Mouse (Mus musculus) limb, embryonic 11.5 days (tissue): ENCODE data around the gene Cd300ld3. TPM values are rescaled to one million over a fixed set of nuclear protein-coding genes. Genes with fewer than 3 reads are reported as not detected.
A peak's percentile ranks its signal among the peaks of the same experiment; 100 is the strongest.

Source experiments
- ATAC-seq: fragments of 200-750 bp; cut with Nextera tagmentation; 2 replicates; pipeline ENCODE4 v1.8.0; 2017; ENCODE audit warnings: low read depth; ENCODE audit not compliant: insufficient number of reproducible peaks, low FRiP score, low TSS enrichment
- DNase-seq: peaks from one replicate; pipeline ENCODE4 v3.0.0-alpha.2; 2015; ENCODE audit warnings: low spot score
- H3K27ac ChIP-seq: fragments of 300-500 bp; sonication (generic); replicated peaks from 2 replicates; pipeline ENCODE4 v1.5.1; 2014; ENCODE audit warnings: low read depth, mild to moderate bottlenecking, low read length
- H3K27me3 ChIP-seq: fragments of 300-500 bp; sonication (generic); 2 replicates; pipeline ENCODE4 v1.6.1; 2014; ENCODE audit warnings: mild to moderate bottlenecking, low read length, mixed read lengths; ENCODE audit not compliant: control insufficient read depth, insufficient read depth
- H3K36me3 ChIP-seq: fragments of 300-500 bp; sonication (generic); 2 replicates; pipeline ENCODE4 v1.6.1; 2014; ENCODE audit warnings: mild to moderate bottlenecking, low read length, moderate library complexity, mixed read lengths; ENCODE audit not compliant: control insufficient read depth, insufficient read depth
- H3K4me1 ChIP-seq: fragments of 300-500 bp; sonication (generic); 2 replicates; pipeline ENCODE4 v1.6.1; 2014; ENCODE audit warnings: low read length, mixed read lengths; ENCODE audit not compliant: control insufficient read depth, insufficient read depth
- H3K4me2 ChIP-seq: fragments of 300-500 bp; sonication (generic); 2 replicates; pipeline ENCODE4 v1.6.1; 2014; ENCODE audit warnings: low read depth, mild to moderate bottlenecking, moderate library complexity; ENCODE audit not compliant: severe bottlenecking
- H3K4me3 ChIP-seq: fragments of 300-500 bp; sonication (generic); 2 replicates; pipeline ENCODE4 v1.5.1; 2014; ENCODE audit warnings: low read depth, low read length
- H3K9ac ChIP-seq: fragments of 300-500 bp; sonication (generic); 2 replicates; pipeline ENCODE4 v1.6.1; 2014; ENCODE audit warnings: mild to moderate bottlenecking, low read length
- H3K9me3 ChIP-seq: fragments of 300-500 bp; sonication (generic); 2 replicates; pipeline ENCODE4 v1.6.1; 2016; ENCODE audit warnings: low read length; ENCODE audit not compliant: control insufficient read depth
- WGBS: fragments of 180-500 bp; shearing (Covaris S2); extraction: QIAGEN DNeasy Blood & Tissue Kit; methylation state at CpG from one replicate; pipeline ENCODE4 v1.1.7; 2014; 5-methylcytosine and 5-hydroxymethylcytosine counted together
- polyA plus RNA-seq: library from polyadenylated mRNA; unstranded; fragments of >200 nt; fragmentation: Nextera tagmentation; extraction: Ambion mirVana; gene quantifications from 2 replicates; pipeline ENCODE4 v1.2.1, GENCODE M21; 2014

Gene Cd300ld3
- not detected in 2 replicates for polyA plus RNA-seq

DNA sequence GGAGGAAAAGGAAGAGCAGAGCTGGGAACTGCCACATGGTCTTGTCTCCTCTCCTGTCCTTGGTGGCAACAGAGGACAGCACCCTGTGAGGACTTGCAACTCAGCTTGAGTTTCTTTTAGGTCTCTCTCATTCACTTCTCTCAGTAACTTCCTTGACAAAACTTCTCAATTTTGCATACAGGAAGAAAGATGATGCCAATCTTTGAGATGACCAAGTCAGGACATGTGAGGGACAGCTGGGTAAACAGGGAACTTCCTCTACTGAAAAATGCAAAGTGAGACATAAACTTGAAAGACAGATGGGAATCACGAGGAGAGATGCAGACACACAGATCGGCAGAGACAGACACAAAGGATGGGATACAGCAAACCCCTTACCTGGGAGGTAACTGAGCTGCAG is at the start of gene Cd300ld3:
Cd300ld3 (minus strand) TSS at position 151 of the 400 bp plus-strand sequence.
- H3K27ac ChIP-seq: no peak within 1 kb of the TSS
- H3K27me3 ChIP-seq: no peaks in the 10 kb centered on the region
- no peaks in the 10 kb centered on the region for H3K36me3 ChIP-seq
- H3K9me3 ChIP-seq: no peaks in the 10 kb centered on the region
- no peak for DNase-seq
- H3K4me2 ChIP-seq: no peak within 1 kb of the TSS
- no peaks in the 10 kb centered on the region for H3K4me1 ChIP-seq
- no peak for ATAC-seq
- 78% methylated on average over 2 of the region's 2 CpGs for WGBS
- no peak within 1 kb of the TSS for H3K9ac ChIP-seq
- H3K4me3 ChIP-seq: no peak within 1 kb of the TSS

GRCm38 (mm10) chr11:115092140-115092539 is 43.9 kb upstream of the Cd300ld3 start:
- ATAC-seq (no peak), DNase-seq (no peak)
- Histone ChIP-seq H3K36me3 (no peaks in the 10 kb centered on the region), H3K4me3 (no peak overlapping the region), H3K27me3 (peaks cover 16% of the 10 kb centered on the region), H3K9ac (no peak overlapping the region), H3K4me2 (no peak overlapping the region), H3K4me1 (0 out of 2 replicates have a peak, but pooled peaks cover 2% of the 10 kb centered on the region), H3K27ac (no peak overlapping the region), H3K9me3 (no peaks in the 10 kb centered on the region; the same call in 1 of the 2 replicates)
- 21% methylated on average over 4 of the region's 4 CpGs for WGBS

DNA sequence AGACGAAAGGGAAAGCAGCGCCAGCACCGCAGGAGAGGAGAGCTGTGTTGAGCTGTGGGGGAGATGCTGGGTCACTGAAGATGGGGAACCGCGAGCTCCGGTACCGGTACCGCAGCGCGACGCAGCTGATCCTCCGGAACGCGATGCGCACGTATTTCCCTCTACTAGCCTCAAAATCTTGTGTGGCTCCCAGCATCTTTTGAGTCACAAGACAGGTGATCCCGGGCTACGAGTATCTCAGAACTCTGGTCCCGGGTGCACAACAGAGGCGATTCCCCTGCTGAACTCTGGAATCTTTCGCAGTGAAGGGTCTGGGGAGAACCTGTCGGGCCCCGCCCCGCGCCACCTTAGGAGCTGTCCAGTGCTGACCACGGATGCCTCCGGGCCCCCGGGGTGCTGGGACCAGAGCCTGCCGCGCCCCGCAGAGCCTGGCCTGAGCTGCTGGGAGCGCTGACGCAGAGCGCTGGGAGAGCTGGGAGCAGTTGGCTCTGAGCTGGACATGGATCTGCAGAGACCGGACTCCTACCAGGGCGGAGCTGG is 43.2 kb upstream of the Cd300ld3 start, which contains the start of gene Rab37:
Rab37 (plus strand) TSS at position 70 of the 540 bp plus-strand sequence.
- DNase-seq (peak; percentile 72), ATAC-seq (no peak)
- H3K27me3 ChIP-seq: peaks cover 16% of the 10 kb centered on the region
- H3K27ac ChIP-seq: no peak within 1 kb of the TSS
- 2% methylated on average over 36 of the region's 36 CpGs for WGBS
- H3K36me3 ChIP-seq: no peaks in the 10 kb centered on the region
- no peak within 1 kb of the TSS for H3K9ac ChIP-seq
- H3K4me2 ChIP-seq: peak within 1 kb of the TSS; percentile 30; the same call in 1 of the 2 replicates
- 0 out of 2 replicates have a peak, but pooled peaks cover 2% of the 10 kb centered on the region for H3K4me1 ChIP-seq
- H3K9me3 ChIP-seq: no peaks in the 10 kb centered on the region; the same call in 1 of the 2 replicates
- no peak within 1 kb of the TSS for H3K4me3 ChIP-seq

GRCm38 (mm10) chr11:115089853-115090252 is 41.6 kb upstream of the Cd300ld3 start:
- Histone ChIP-seq H3K4me3 (no peak overlapping the region), H3K4me2 (no peak overlapping the region), H3K4me1 (0 out of 2 replicates have a peak, but pooled peaks cover 2% of the 10 kb centered on the region), H3K27me3 (peaks cover 16% of the 10 kb centered on the region), H3K9ac (no peak overlapping the region), H3K36me3 (no peaks in the 10 kb centered on the region), H3K9me3 (no peaks in the 10 kb centered on the region; the same call in 1 of the 2 replicates), H3K27ac (no peak overlapping the region)
- ATAC-seq (no peak), DNase-seq (no peak)
- 66% methylated on average over 6 of the region's 6 CpGs for WGBS

- no peak for ATAC-seq
- no peaks in the 10 kb centered on the region for H3K9me3 ChIP-seq
- H3K27me3 ChIP-seq: peaks cover 3% of the 10 kb centered on the region
- H3K4me2 ChIP-seq: no peak overlapping the region
- DNase-seq: no peak
- H3K36me3 ChIP-seq: no peaks in the 10 kb centered on the region
- H3K27ac ChIP-seq: no peak overlapping the region
- 54% methylated on average over 7 of the region's 7 CpGs for WGBS
- no peaks in the 10 kb centered on the region for H3K4me1 ChIP-seq
- no peak overlapping the region for H3K4me3 ChIP-seq
- H3K9ac ChIP-seq: no peak overlapping the region
These were observed 38.0 kb upstream of the Cd300ld3 start for GRCm38 (mm10) chr11:115086213-115086612.

GRCm38 (mm10) chr11:115085064-115085463 is 36.9 kb upstream of the Cd300ld3 start:
- 72% methylated on average over 8 of the region's 8 CpGs for WGBS
- no peak for ATAC-seq

DNA sequence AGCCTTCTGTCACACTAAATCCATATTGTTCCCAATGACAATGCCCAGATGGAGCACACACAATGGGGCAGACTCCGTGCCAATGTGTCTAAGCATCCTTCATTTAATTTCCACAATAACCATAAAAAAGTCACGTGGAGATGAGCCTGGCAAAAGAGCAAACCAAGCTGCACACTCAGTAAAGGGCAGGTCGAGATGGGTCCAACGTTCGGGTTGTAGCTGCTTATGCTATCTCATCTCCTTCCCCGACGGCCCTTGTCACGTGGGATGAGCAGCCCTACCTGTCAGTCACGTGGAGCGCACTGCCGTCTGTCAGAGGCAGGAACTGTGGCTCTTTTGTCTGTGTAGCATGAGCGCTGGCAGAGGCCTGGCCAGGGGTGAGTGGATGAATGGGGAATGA is 36.4 kb upstream of the Cd300ld3 start:
- DNase-seq (no peak), ATAC-seq (no peak)
- 55% methylated on average over 12 of the region's 12 CpGs for WGBS
- no peaks in the 10 kb centered on the region for H3K9me3 ChIP-seq
- no peak overlapping the region for H3K9ac ChIP-seq
- no peaks in the 10 kb centered on the region for H3K4me1 ChIP-seq
- H3K27me3 ChIP-seq: no peaks in the 10 kb centered on the region
- no peak overlapping the region for H3K4me3 ChIP-seq
- H3K36me3 ChIP-seq: no peaks in the 10 kb centered on the region
- no peak overlapping the region for H3K27ac ChIP-seq
- H3K4me2 ChIP-seq: no peak overlapping the region

More at GRCm38 (mm10) chr11:115085064-115085463, 36.9 kb upstream of the Cd300ld3 start:
- no peaks in the 10 kb centered on the region for H3K27me3 ChIP-seq
- H3K9ac ChIP-seq: no peak overlapping the region
- H3K27ac ChIP-seq: no peak overlapping the region
- no peak for DNase-seq
- no peaks in the 10 kb centered on the region for H3K4me1 ChIP-seq
- H3K4me2 ChIP-seq: no peak overlapping the region
- H3K4me3 ChIP-seq: no peak overlapping the region
- H3K9me3 ChIP-seq: no peaks in the 10 kb centered on the region
- no peaks in the 10 kb centered on the region for H3K36me3 ChIP-seq

DNA sequence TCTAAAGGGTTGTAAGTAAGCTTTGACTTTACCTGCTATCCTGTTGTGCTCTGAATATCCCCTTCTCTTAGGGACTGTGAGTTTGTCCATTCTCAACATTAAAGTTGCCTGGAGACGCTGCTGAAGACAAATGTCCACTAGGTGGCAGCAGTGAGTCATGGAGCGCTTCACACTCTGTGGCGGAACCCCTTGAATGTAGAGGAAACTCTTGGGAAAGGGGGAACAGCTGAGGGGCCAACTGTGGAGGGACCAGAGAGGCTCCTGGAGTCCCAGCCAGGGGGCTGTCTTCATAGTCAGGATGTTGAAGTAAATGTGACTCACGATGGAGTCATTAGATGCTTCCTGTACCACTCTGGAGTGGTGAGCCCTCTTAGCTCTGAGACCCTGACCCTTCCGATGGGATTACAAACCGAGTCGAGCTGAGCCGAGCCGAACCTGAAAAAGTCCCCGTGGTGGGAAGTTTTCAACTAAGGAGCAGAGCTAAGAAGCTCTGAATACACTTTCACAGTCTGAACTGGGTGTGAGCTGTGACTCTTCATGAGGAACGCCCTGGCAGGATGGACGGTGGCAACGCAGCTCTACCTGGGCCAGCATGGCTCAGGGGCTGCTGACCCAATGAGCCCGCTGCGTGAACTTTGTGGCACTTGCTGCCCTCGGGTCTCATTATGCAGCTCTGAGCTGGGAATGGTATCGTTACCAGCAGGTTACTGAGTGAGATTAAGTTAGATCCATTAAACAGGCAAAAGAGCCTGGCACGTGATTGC is 35.3 kb upstream of the Cd300ld3 start:
- 47% methylated on average over 18 of the region's 18 CpGs for WGBS
- Histone ChIP-seq H3K4me3 (no peak overlapping the region), H3K4me1 (no peaks in the 10 kb centered on the region), H3K27me3 (no peaks in the 10 kb centered on the region), H3K36me3 (no peaks in the 10 kb centered on the region), H3K27ac (no peak overlapping the region), H3K4me2 (no peak overlapping the region), H3K9me3 (no peaks in the 10 kb centered on the region), H3K9ac (no peak overlapping the region)
- DNase-seq (peak; percentile 89), ATAC-seq (no peak)
